Mouse (Mus musculus): ENCODE results near the gene Gm5916. TPM values are rescaled to one million over a fixed set of nuclear protein-coding genes. Genes with fewer than 3 reads are reported as not detected.

The Gm5916 gene
- not detected in 2 replicates for polyA plus RNA-seq (2012; rRNA removed)

- no peak for TF ChIP-seq CTCF (IDR thresholded peaks at IDR 0.05; ENCODE audit: borderline replicate concordance, extremely low read depth, insufficient read depth, insufficient read length)
- no peak for TF ChIP-seq POLR2A (IDR thresholded peaks at IDR 0.05; ENCODE audit: borderline replicate concordance, extremely low read depth, insufficient read depth, insufficient read length, poor library complexity, severe bottlenecking)
- DNase-seq (ENCODE audit: low read depth), result no peak
Observed at GRCm38 (mm10) chr9:36128679-36129078, at the start of gene Gm5916. Gene Gm5916 (minus strand): TSS chr9:36128779.

Other genes with a start within 250 kb of the Gm5916 start
- gene 9230113P08Rik, start 220.4 kb downstream of the Gm5916 start, polyA plus RNA-seq (2012; rRNA removed), result not detected in 2 replicates